Mouse (Mus musculus): ENCODE measurements around the gene Khdc4. TPM values are rescaled to one million over a fixed set of nuclear protein-coding genes. Genes with fewer than 3 reads are reported as not detected.
"Not testable (repeated sequence)": the region's sequence is repeated elsewhere in the genome, so short reads cannot be mapped to it uniquely, and the experiment has no call there.

The Khdc4 gene
- polyA plus RNA-seq, 1 experiment from 2014 or later, result 92.9 TPM

DNA sequence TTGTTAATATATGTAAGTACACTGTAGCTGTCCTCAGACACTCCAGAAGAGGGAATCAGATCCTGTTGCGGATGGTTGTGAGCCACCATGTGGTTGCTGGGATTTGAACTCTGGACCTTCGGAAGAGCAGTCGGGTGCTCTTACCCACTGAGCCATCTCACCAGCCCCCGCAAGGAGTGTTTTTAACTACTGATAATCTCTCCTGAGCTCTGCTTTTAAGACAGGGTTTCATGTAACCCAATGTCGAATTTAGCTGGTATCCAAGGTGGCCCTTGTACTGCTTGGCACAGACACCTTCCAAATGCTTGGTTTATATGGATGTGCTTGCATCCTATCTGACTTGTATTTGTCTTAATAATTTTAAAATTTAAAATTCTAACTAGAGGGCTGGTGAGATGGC is 30.1 kb downstream of the Khdc4 start:
- H3K4me1 ChIP-seq, result peaks cover 22% of the 10 kb centered on the region
- H3K27ac ChIP-seq; ATAC-seq (replicated peaks); H3K27me3 ChIP-seq (replicated peaks); H3K4me2 ChIP-seq; H3K9ac ChIP-seq; H3K4me3 ChIP-seq; H3K9me3 ChIP-seq: not testable (repeated sequence)
- H3K36me3 ChIP-seq (replicated peaks), result peaks cover 33% of the 10 kb centered on the region
- WGBS, result 96% methylated on average over 5 of the region's 5 CpGs

GRCm38 (mm10) chr3:88716399-88717197 is 31.0 kb downstream of the Khdc4 start, which contains the start of gene Rit1:
Rit1 (plus strand) TSS chr3:88716838.
- peak within 1 kb of the TSS; percentile 31 for H3K27ac ChIP-seq
- no peaks in the 10 kb centered on the region for H3K27me3 ChIP-seq (replicated peaks)
- H3K4me3 ChIP-seq, result peak within 1 kb of the TSS; percentile 53
- peak within 1 kb of the TSS; percentile 70 for H3K9ac ChIP-seq
- H3K36me3 ChIP-seq (replicated peaks), result peaks cover 24% of the 10 kb centered on the region
- WGBS, result 3% methylated on average over 27 of the region's 27 CpGs
- peak; percentile 96 for ATAC-seq (replicated peaks)
- peak within 1 kb of the TSS; percentile 96 for H3K4me2 ChIP-seq
- peaks cover 22% of the 10 kb centered on the region for H3K4me1 ChIP-seq
- no peaks in the 10 kb centered on the region for H3K9me3 ChIP-seq

DNA sequence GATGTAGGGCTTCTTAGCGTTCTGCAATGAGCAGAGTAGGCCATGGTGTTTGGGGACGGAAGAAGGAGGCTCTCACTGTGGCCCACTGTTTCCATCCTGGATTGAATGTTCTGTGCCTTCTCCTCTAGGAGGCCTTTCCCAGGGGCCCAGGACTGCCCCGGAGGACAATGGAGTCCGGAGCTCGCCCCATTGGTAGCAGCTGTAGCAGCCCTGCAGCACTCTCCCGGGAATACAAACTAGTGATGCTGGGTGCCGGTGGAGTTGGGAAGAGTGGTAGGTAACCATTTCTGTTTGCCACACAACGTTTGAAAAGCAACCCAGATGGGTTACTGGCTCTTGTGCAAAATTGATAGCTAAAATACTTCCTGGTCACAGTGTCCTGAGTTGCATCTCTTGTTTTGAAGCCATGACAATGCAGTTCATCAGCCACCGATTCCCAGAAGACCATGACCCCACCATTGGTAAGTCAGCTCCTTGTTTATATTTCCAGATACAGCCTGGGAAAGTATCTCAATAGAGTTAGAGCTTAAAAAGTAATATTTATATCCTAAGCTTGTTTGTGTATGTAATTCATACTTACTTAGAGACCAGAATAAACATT is 31.7 kb downstream of the Khdc4 start:
- Histone ChIP-seq H3K27me3 (replicated peaks) (no peaks in the 10 kb centered on the region), H3K9me3 (no peaks in the 10 kb centered on the region), H3K36me3 (replicated peaks) (peaks cover 19% of the 10 kb centered on the region), H3K4me3 (peak overlapping the region; percentile 53), H3K9ac (peak overlapping the region; percentile 70), H3K27ac (peak overlapping the region; percentile 31), H3K4me2 (peak overlapping the region; percentile 96), H3K4me1 (peaks cover 22% of the 10 kb centered on the region)
- 5% methylated on average over 9 of the region's 9 CpGs for WGBS
- peak; percentile 61 for ATAC-seq (replicated peaks)

DNA sequence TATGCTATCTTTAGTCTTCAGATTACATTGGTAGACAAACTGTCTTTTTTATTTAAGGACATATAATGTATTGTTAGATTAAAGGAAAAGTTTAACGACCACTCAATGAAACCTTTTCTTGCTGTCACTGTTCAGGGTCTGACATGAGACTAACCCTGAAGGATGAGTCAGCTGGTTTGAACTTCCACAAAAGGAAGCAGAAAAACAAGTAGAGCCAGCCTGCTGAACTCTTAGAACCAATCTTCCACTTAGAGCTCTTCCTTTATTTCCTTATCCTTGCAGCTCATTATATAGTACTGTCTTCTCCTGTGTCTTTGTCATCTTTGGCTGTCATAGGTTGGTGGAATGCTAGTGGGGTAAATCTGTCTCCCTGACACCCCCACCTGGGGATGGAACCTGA is 32.2 kb downstream of the Khdc4 start:
- Histone ChIP-seq H3K4me2 (peak overlapping the region; percentile 96), H3K36me3 (replicated peaks) (peaks cover 15% of the 10 kb centered on the region), H3K9me3 (no peaks in the 10 kb centered on the region), H3K9ac (no peak overlapping the region), H3K27ac (no peak overlapping the region), H3K4me1 (peaks cover 22% of the 10 kb centered on the region), H3K27me3 (replicated peaks) (no peaks in the 10 kb centered on the region), H3K4me3 (peak overlapping the region; percentile 12)
- no peak for ATAC-seq (replicated peaks)
- WGBS, result 77% methylated on average over 1 of the region's 1 CpGs

DNA sequence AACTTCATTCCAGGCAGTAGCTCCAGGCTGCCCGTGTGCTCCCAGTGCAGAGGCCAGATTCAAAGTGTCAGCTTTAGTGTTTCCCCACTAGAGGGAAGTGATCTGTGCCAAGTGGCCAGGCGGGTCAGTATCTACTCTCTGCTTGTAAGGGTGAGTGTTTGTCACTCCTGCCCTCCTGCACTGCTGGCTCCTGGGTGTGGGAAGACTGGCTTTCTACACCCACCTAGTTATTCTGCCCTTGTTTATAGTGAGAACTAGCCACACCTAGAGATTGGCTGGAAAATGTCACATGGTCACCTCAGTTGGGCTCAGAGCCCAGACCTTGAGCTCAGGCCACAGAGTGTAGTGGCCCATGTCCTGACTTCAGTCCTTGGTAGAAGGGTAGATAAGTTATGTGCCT is 33.5 kb downstream of the Khdc4 start:
- Histone ChIP-seq H3K36me3 (replicated peaks) (peaks cover 7% of the 10 kb centered on the region; the same call in 1 of the 2 replicates), H3K4me1 (peaks cover 22% of the 10 kb centered on the region), H3K27ac (no peak overlapping the region), H3K4me2 (no peak overlapping the region), H3K4me3 (no peak overlapping the region), H3K9ac (no peak overlapping the region), H3K9me3 (no peaks in the 10 kb centered on the region), H3K27me3 (replicated peaks) (no peaks in the 10 kb centered on the region)
- 74% methylated on average over 2 of the region's 2 CpGs for WGBS
- ATAC-seq (replicated peaks), result no peak

DNA sequence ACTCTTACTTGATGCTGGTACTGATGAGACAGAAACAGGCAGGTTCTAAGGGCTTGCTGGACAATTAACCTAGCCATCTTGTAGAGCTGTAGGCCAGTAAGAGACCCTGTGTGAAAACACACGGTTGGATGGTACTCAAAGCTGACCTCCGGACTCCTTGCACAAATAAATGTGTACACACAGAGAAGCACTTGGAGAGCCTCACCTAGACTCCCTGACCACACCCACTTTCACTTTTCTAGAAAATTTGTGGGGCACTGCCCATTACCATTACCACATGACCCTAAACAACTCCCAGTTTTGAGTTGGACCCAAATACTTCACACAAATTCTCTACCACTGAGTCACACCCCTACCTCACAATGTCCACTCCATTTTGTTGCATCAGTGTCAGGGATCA is 51.0 kb downstream of the Khdc4 start:
- H3K9me3 ChIP-seq, result no peaks in the 10 kb centered on the region
- H3K4me2 ChIP-seq, result no peak overlapping the region
- H3K27ac ChIP-seq, result no peak overlapping the region
- no peak overlapping the region for H3K4me3 ChIP-seq
- H3K27me3 ChIP-seq (replicated peaks), result no peaks in the 10 kb centered on the region
- ATAC-seq (replicated peaks), result no peak
- H3K9ac ChIP-seq, result no peak overlapping the region
- 97% methylated on average over 2 of the region's 2 CpGs for WGBS
- H3K36me3 ChIP-seq (replicated peaks), result peaks cover 18% of the 10 kb centered on the region; the same call in 1 of the 2 replicates
- no peaks in the 10 kb centered on the region for H3K4me1 ChIP-seq

DNA sequence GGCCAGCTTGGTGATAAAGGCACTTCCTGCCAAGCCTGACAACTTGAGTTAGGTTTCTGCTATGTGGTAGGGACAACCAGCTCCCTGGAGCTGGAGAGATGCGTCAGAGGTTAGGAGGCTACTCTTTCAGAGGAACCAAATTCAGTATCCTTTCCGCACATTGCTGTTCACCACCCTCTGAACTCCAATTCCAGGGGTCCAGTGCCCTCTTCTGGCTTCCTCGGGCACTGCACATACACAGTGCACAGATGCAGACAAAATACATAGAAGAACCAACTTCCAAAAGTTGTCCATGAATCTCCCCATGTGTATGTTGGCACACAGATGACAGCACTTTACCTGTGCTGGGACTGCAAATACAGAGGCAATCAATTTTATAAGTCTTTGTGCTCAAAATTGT is 53.0 kb downstream of the Khdc4 start:
- 48% methylated on average over 3 of the region's 3 CpGs for WGBS
- Histone ChIP-seq H3K4me3 (no peak overlapping the region), H3K9me3 (no peaks in the 10 kb centered on the region), H3K4me2 (no peak overlapping the region), H3K36me3 (replicated peaks) (peaks cover 22% of the 10 kb centered on the region; the same call in 1 of the 2 replicates), H3K9ac (no peak overlapping the region), H3K27me3 (replicated peaks) (no peaks in the 10 kb centered on the region), H3K27ac (no peak overlapping the region), H3K4me1 (no peaks in the 10 kb centered on the region)
- no peak for ATAC-seq (replicated peaks)

- Histone ChIP-seq H3K4me1 (no peaks in the 10 kb centered on the region), H3K27me3 (replicated peaks) (no peaks in the 10 kb centered on the region), H3K4me2 (no peak overlapping the region), H3K4me3 (no peak overlapping the region), H3K9me3 (no peaks in the 10 kb centered on the region), H3K27ac (no peak overlapping the region), H3K9ac (no peak overlapping the region), H3K36me3 (replicated peaks) (peaks cover 26% of the 10 kb centered on the region)
- 94% methylated on average over 3 of the region's 3 CpGs for WGBS
- ATAC-seq (replicated peaks), result no peak
These were observed 54.5 kb downstream of the Khdc4 start for GRCm38 (mm10) chr3:88740147-88740546.

GRCm38 (mm10) chr3:88745534-88745933 is 59.9 kb downstream of the Khdc4 start:
- Histone ChIP-seq H3K9me3 (peaks cover 4% of the 10 kb centered on the region; the same call in 1 of the 2 replicates), H3K4me1 (no peaks in the 10 kb centered on the region), H3K27ac (no peak overlapping the region), H3K4me2 (no peak overlapping the region), H3K9ac (no peak overlapping the region), H3K27me3 (replicated peaks) (no peaks in the 10 kb centered on the region), H3K4me3 (no peak overlapping the region), H3K36me3 (replicated peaks) (peaks cover 53% of the 10 kb centered on the region)
- 91% methylated on average over 9 of the region's 9 CpGs for WGBS
- ATAC-seq (replicated peaks), result no peak

DNA sequence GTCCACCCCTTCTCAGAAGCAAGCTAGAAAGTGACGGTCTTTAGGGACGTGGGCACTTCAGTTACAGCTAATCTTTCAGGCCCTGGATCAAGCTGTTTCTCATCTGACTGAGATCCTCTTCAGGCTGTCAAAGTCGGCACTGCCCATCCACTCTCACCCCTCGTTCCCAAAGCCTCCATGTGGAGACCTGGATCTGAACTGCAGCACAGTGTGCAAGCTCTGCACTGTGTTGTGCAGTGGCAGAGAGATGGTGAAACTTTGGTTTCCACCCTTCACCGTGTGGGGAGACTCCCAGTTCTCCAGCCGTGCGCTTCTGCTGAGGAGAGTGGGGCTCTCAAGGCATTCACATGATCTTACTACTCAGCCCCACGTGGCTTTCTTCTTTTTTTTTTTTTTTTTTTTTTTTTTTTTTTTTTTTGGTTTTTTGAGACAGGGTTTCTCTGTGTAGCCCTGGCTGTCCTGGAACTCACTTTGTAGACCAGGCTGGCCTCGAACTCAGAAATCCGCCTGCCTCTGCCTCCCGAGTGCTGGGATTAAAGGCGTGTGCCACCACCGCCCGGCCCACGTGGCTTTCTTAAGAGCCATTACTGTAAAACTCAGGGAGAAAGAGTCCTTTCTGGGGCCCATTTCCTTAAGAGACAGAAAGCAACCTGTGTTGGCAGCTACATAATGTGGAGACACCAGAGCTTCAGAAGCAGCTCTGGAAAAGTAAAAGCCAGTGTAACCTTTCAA is 60.7 kb downstream of the Khdc4 start:
- WGBS, result 95% methylated on average over 15 of the region's 15 CpGs
- H3K27me3 ChIP-seq (replicated peaks), result no peaks in the 10 kb centered on the region
- no peak overlapping the region for H3K4me2 ChIP-seq
- H3K36me3 ChIP-seq (replicated peaks), result peaks cover 58% of the 10 kb centered on the region
- H3K27ac ChIP-seq, result no peak overlapping the region
- no peaks in the 10 kb centered on the region for H3K4me1 ChIP-seq
- no peak overlapping the region for H3K9ac ChIP-seq
- ATAC-seq (replicated peaks), result no peak
- H3K4me3 ChIP-seq, result no peak overlapping the region
- peaks cover 4% of the 10 kb centered on the region; the same call in 1 of the 2 replicates for H3K9me3 ChIP-seq

DNA sequence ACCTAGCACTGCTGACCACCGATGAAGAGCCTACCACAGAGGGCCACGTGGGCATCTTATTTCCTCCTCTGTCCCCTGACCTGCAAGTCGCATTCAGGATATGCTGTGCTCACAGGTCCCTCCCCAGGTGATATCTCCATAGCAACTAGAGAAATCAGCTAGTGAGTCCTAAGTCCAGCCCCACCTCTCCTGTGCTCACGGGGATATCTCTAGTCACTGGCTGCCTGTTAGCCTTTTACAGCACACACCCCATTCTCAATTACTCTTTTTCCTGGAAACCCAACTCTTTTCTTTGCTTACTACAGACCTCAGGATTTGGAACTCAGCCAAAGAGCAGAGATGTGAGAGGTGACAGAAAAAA is 61.2 kb downstream of the Khdc4 start:
- no peaks in the 10 kb centered on the region for H3K27me3 ChIP-seq (replicated peaks)
- no peak for ATAC-seq (replicated peaks)
- H3K4me2 ChIP-seq, result no peak overlapping the region
- WGBS, result 89% methylated on average over 4 of the region's 4 CpGs
- H3K9ac ChIP-seq, result no peak overlapping the region
- H3K4me3 ChIP-seq, result no peak overlapping the region
- H3K9me3 ChIP-seq, result peaks cover 4% of the 10 kb centered on the region; the same call in 1 of the 2 replicates
- H3K36me3 ChIP-seq (replicated peaks), result peaks cover 58% of the 10 kb centered on the region
- no peak overlapping the region for H3K27ac ChIP-seq
- no peaks in the 10 kb centered on the region for H3K4me1 ChIP-seq

GRCm38 (mm10) chr3:88754283-88754682 is 68.7 kb downstream of the Khdc4 start:
- ATAC-seq (replicated peaks), result no peak
- H3K27ac ChIP-seq, result no peak overlapping the region
- peaks cover 33% of the 10 kb centered on the region for H3K36me3 ChIP-seq (replicated peaks)
- H3K27me3 ChIP-seq (replicated peaks), result no peaks in the 10 kb centered on the region
- H3K4me1 ChIP-seq, result peaks cover 41% of the 10 kb centered on the region
- WGBS, result 80% methylated on average over 4 of the region's 4 CpGs
- H3K4me2 ChIP-seq, result no peak overlapping the region
- H3K9me3 ChIP-seq, result no peaks in the 10 kb centered on the region
- no peak overlapping the region for H3K9ac ChIP-seq
- no peak overlapping the region for H3K4me3 ChIP-seq
